Mouse (Mus musculus): ENCODE measurements around the gene Tmem183a.

DNA sequence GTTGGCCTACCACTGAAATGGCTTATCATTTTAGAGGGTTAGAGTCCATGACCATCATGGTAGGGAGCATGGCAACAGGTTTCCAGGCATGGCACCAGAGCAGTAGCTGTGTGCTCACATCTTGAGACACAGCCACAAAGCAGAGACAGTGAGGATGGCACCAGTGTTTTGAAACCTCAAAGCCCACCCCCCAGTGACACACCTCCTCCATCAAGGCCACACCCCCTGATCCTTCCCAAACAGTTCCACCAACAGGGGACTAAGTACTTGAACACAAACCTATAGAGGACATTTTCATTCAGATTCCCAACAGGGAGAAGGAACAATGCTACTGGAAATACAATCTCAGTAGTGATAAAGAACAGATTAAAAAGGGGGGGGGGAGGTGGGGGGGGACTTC, 23.4 kb upstream of the Tmem183a start:
- TF ChIP-seq CTCF (IDR thresholded peaks at IDR 0.05; ENCODE audit: borderline replicate concordance, control insufficient read depth, extremely low read depth, insufficient read depth, low read length, poor library complexity), result no peak
- TF ChIP-seq POLR2A (IDR thresholded peaks at IDR 0.05; ENCODE audit: control insufficient read depth, extremely low read depth, insufficient read depth, low read length, poor library complexity), result no peak
